Mouse (Mus musculus): ENCODE data around the gene Wasf1. TPM values are rescaled to one million over a fixed set of nuclear protein-coding genes. Genes with fewer than 3 reads are reported as not detected.
A peak's percentile ranks its signal among the peaks of the same experiment; 100 is the strongest.

Wasf1 gene
- total RNA-seq, 2 experiments from 2014 or later, result 303 to 359 TPM

- no peak for DNase-seq (ENCODE audit: low spot score in 2 of 2)
Observed at GRCm38 (mm10) chr10:40970601-40971245, 87.4 kb downstream of the Wasf1 start.

GRCm38 (mm10) chr10:40971256-40971655 lies 88.0 kb downstream of the Wasf1 start:
- DNase-seq (ENCODE audit: low spot score in 2 of 2), result no peak

- peak in 1 of 2 experiments; percentile 1 for DNase-seq (ENCODE audit: low spot score in 2 of 2)
Observed at GRCm38 (mm10) chr10:40983761-40984160, 100.5 kb downstream of the Wasf1 start.

GRCm38 (mm10) chr10:40984600-40984999 lies 101.3 kb downstream of the Wasf1 start:
- peak in 1 of 2 experiments; percentile 3 for DNase-seq (ENCODE audit: low spot score in 2 of 2)

- peak in 1 of 2 experiments; percentile 32 for DNase-seq (ENCODE audit: low spot score in 2 of 2)
Observed at GRCm38 (mm10) chr10:40985350-40985749, 102.1 kb downstream of the Wasf1 start.

Other genes with a start within 250 kb of the Wasf1 start
- 1 to 10 TPM; 1.5 to 2.4 TPM for gene Mettl24, start 200.2 kb upstream of the Wasf1 start, total RNA-seq (2021)
- 10 to 100 TPM; 36.0 to 38.2 TPM for gene Cdc40, start 164 bp upstream of the Wasf1 start, total RNA-seq (2021)
- gene Gpr6, start 188.8 kb downstream of the Wasf1 start, total RNA-seq (2021), result 1 to 10 TPM; 4.1 to 4.5 TPM

All from layer of hippocampus, postnatal 10 days (tissue).